Mouse (Mus musculus): Measurements from ENCODE around the gene Mat2a. TPM values are rescaled to one million over a fixed set of nuclear protein-coding genes. Genes with fewer than 3 reads are reported as not detected.

Mat2a gene
- polyA plus RNA-seq, 1 experiment from 2014 or later = 265 TPM

GRCm38 (mm10) chr6:72428036-72428435 is 11.3 kb downstream of the Mat2a start:
- Histone ChIP-seq H3K27me3 (ENCODE audit: control insufficient read depth, insufficient read depth, low read length) (no peaks in the 10 kb centered on the region), H3K9ac (ENCODE audit: low read length) (no peak overlapping the region), H3K27ac (replicated peaks in 1 of 2; ENCODE audit: control insufficient read depth in 1 of 2, insufficient read depth in 1 of 2, low read depth in 2 of 2, low read length in 2 of 2) (no peak overlapping the region), H3K9me3 (ENCODE audit: control insufficient read depth, low read length) (0 out of 2 replicates have a peak, but pooled peaks cover 3% of the 10 kb centered on the region), H3K36me3 (ENCODE audit: control insufficient read depth, insufficient read depth, low read length) (peaks cover 97% of the 10 kb centered on the region), H3K4me2 (ENCODE audit: low read length) (no peak overlapping the region), H3K4me1 (ENCODE audit: control insufficient read depth in 2 of 2, insufficient read depth in 2 of 2, low read length in 2 of 2) (no peaks in the 10 kb centered on the region), H3K4me3 (ENCODE audit: control insufficient read depth in 1 of 2, insufficient read depth in 1 of 2, low read depth in 1 of 2, low read length in 2 of 2) (no peak overlapping the region)
- WGBS = 31% methylated on average over 8 of the region's 8 CpGs
- ATAC-seq (ENCODE audit: insufficient number of reproducible peaks, insufficient read depth, low FRiP score, low read depth) = peak; percentile 33; the same call in 1 of the 2 replicates

GRCm38 (mm10) chr6:72425646-72426045 is 13.7 kb downstream of the Mat2a start:
- Histone ChIP-seq H3K4me2 (ENCODE audit: low read length) (no peak overlapping the region), H3K9me3 (ENCODE audit: control insufficient read depth, low read length) (0 out of 2 replicates have a peak, but pooled peaks cover 3% of the 10 kb centered on the region), H3K27ac (replicated peaks in 1 of 2; ENCODE audit: control insufficient read depth in 1 of 2, insufficient read depth in 1 of 2, low read depth in 2 of 2, low read length in 2 of 2) (no peak overlapping the region), H3K9ac (ENCODE audit: low read length) (no peak overlapping the region), H3K4me1 (ENCODE audit: control insufficient read depth in 2 of 2, insufficient read depth in 2 of 2, low read length in 2 of 2) (no peaks in the 10 kb centered on the region), H3K27me3 (ENCODE audit: control insufficient read depth, insufficient read depth, low read length) (no peaks in the 10 kb centered on the region), H3K36me3 (ENCODE audit: control insufficient read depth, insufficient read depth, low read length) (peaks cover 97% of the 10 kb centered on the region), H3K4me3 (ENCODE audit: control insufficient read depth in 1 of 2, insufficient read depth in 1 of 2, low read depth in 1 of 2, low read length in 2 of 2) (no peak overlapping the region)
- ATAC-seq (ENCODE audit: insufficient number of reproducible peaks, insufficient read depth, low FRiP score, low read depth) = no peak
- WGBS = 91% methylated on average over 11 of the region's 11 CpGs

- Histone ChIP-seq H3K4me1 (ENCODE audit: control insufficient read depth in 2 of 2, insufficient read depth in 2 of 2, low read length in 2 of 2) (peaks cover 0 to under 1% of the 10 kb centered on the region in 2 experiments; a peak in 2 of 4 replicates), H3K9me3 (ENCODE audit: control insufficient read depth, low read length) (0 out of 2 replicates have a peak, but pooled peaks cover 3% of the 10 kb centered on the region), H3K27me3 (ENCODE audit: control insufficient read depth, insufficient read depth, low read length) (no peaks in the 10 kb centered on the region), H3K4me3 (ENCODE audit: control insufficient read depth in 1 of 2, insufficient read depth in 1 of 2, low read depth in 1 of 2, low read length in 2 of 2) (no peak overlapping the region), H3K9ac (ENCODE audit: low read length) (no peak overlapping the region), H3K4me2 (ENCODE audit: low read length) (no peak overlapping the region), H3K36me3 (ENCODE audit: control insufficient read depth, insufficient read depth, low read length) (peaks cover 89% of the 10 kb centered on the region), H3K27ac (replicated peaks in 1 of 2; ENCODE audit: control insufficient read depth in 1 of 2, insufficient read depth in 1 of 2, low read depth in 2 of 2, low read length in 2 of 2) (no peak overlapping the region)
- ATAC-seq (ENCODE audit: insufficient number of reproducible peaks, insufficient read depth, low FRiP score, low read depth) = no peak
- WGBS = 92% methylated on average over 10 of the region's 10 CpGs
These were observed 18.5 kb downstream of the Mat2a start for GRCm38 (mm10) chr6:72420901-72421300.

GRCm38 (mm10) chr6:72419806-72420205 is 19.6 kb downstream of the Mat2a start:
- peaks cover 78% of the 10 kb centered on the region for H3K36me3 ChIP-seq (ENCODE audit: control insufficient read depth, insufficient read depth, low read length)
- H3K9me3 ChIP-seq (ENCODE audit: control insufficient read depth, low read length) = no peaks in the 10 kb centered on the region
- no peak overlapping the region for H3K27ac ChIP-seq (replicated peaks in 1 of 2; ENCODE audit: control insufficient read depth in 1 of 2, insufficient read depth in 1 of 2, low read depth in 2 of 2, low read length in 2 of 2)
- H3K4me1 ChIP-seq (ENCODE audit: control insufficient read depth in 2 of 2, insufficient read depth in 2 of 2, low read length in 2 of 2) = peaks cover 3 to 11% of the 10 kb centered on the region in 2 experiments; a peak in 3 of 4 replicates
- WGBS = 89% methylated on average over 1 of the region's 1 CpGs
- ATAC-seq (ENCODE audit: insufficient number of reproducible peaks, insufficient read depth, low FRiP score, low read depth) = no peak
- H3K9ac ChIP-seq (ENCODE audit: low read length) = no peak overlapping the region
- H3K4me3 ChIP-seq (ENCODE audit: control insufficient read depth in 1 of 2, insufficient read depth in 1 of 2, low read depth in 1 of 2, low read length in 2 of 2) = no peak overlapping the region
- H3K4me2 ChIP-seq (ENCODE audit: low read length) = no peak overlapping the region
- no peaks in the 10 kb centered on the region for H3K27me3 ChIP-seq (ENCODE audit: control insufficient read depth, insufficient read depth, low read length)

GRCm38 (mm10) chr6:72418279-72418678 is 21.1 kb downstream of the Mat2a start:
- H3K27me3 ChIP-seq (ENCODE audit: control insufficient read depth, insufficient read depth, low read length) = no peaks in the 10 kb centered on the region
- no peaks in the 10 kb centered on the region for H3K9me3 ChIP-seq (ENCODE audit: control insufficient read depth, low read length)
- no peak overlapping the region for H3K4me3 ChIP-seq (ENCODE audit: control insufficient read depth in 1 of 2, insufficient read depth in 1 of 2, low read depth in 1 of 2, low read length in 2 of 2)
- H3K9ac ChIP-seq (ENCODE audit: low read length) = no peak overlapping the region
- WGBS = 84% methylated on average over 4 of the region's 4 CpGs
- peaks cover 63% of the 10 kb centered on the region for H3K36me3 ChIP-seq (ENCODE audit: control insufficient read depth, insufficient read depth, low read length)
- no peak for ATAC-seq (ENCODE audit: insufficient number of reproducible peaks, insufficient read depth, low FRiP score, low read depth)
- no peak overlapping the region for H3K27ac ChIP-seq (replicated peaks in 1 of 2; ENCODE audit: control insufficient read depth in 1 of 2, insufficient read depth in 1 of 2, low read depth in 2 of 2, low read length in 2 of 2)
- H3K4me2 ChIP-seq (ENCODE audit: low read length) = no peak overlapping the region
- H3K4me1 ChIP-seq (ENCODE audit: control insufficient read depth in 2 of 2, insufficient read depth in 2 of 2, low read length in 2 of 2) = peaks cover 3 to 15% of the 10 kb centered on the region in 2 experiments; a peak in 3 of 4 replicates

- no peak overlapping the region for H3K27ac ChIP-seq (replicated peaks in 1 of 2; ENCODE audit: control insufficient read depth in 1 of 2, insufficient read depth in 1 of 2, low read depth in 2 of 2, low read length in 2 of 2)
- ATAC-seq (ENCODE audit: insufficient number of reproducible peaks, insufficient read depth, low FRiP score, low read depth) = no peak
- H3K4me1 ChIP-seq (ENCODE audit: control insufficient read depth in 2 of 2, insufficient read depth in 2 of 2, low read length in 2 of 2) = peaks cover 3 to 15% of the 10 kb centered on the region in 2 experiments; a peak in 3 of 4 replicates
- no peak overlapping the region for H3K4me3 ChIP-seq (ENCODE audit: control insufficient read depth in 1 of 2, insufficient read depth in 1 of 2, low read depth in 1 of 2, low read length in 2 of 2)
- 56% methylated on average over 7 of the region's 7 CpGs for WGBS
- H3K27me3 ChIP-seq (ENCODE audit: control insufficient read depth, insufficient read depth, low read length) = no peaks in the 10 kb centered on the region
- 0 out of 2 replicates have a peak overlapping the region, but pooled peaks have one; percentile 39 for H3K9ac ChIP-seq (ENCODE audit: low read length)
- no peak overlapping the region for H3K4me2 ChIP-seq (ENCODE audit: low read length)
- peaks cover 42% of the 10 kb centered on the region for H3K36me3 ChIP-seq (ENCODE audit: control insufficient read depth, insufficient read depth, low read length)
- H3K9me3 ChIP-seq (ENCODE audit: control insufficient read depth, low read length) = no peaks in the 10 kb centered on the region
These were observed 23.2 kb downstream of the Mat2a start for GRCm38 (mm10) chr6:72415964-72416772.

- Histone ChIP-seq H3K27me3 (ENCODE audit: control insufficient read depth, insufficient read depth, low read length) (no peaks in the 10 kb centered on the region), H3K4me1 (ENCODE audit: control insufficient read depth in 2 of 2, insufficient read depth in 2 of 2, low read length in 2 of 2) (peaks cover 3 to 15% of the 10 kb centered on the region in 2 experiments; a peak in 3 of 4 replicates), H3K4me2 (ENCODE audit: low read length) (peak overlapping the region; percentile 83), H3K9me3 (ENCODE audit: control insufficient read depth, low read length) (no peaks in the 10 kb centered on the region), H3K27ac (replicated peaks in 1 of 2; ENCODE audit: control insufficient read depth in 1 of 2, insufficient read depth in 1 of 2, low read depth in 2 of 2, low read length in 2 of 2) (no peak overlapping the region), H3K9ac (ENCODE audit: low read length) (peak overlapping the region; percentile 91; the same call in 1 of the 2 replicates), H3K36me3 (ENCODE audit: control insufficient read depth, insufficient read depth, low read length) (peaks cover 32% of the 10 kb centered on the region), H3K4me3 (ENCODE audit: control insufficient read depth in 1 of 2, insufficient read depth in 1 of 2, low read depth in 1 of 2, low read length in 2 of 2) (peak overlapping the region; percentile 18 to 82; a peak in 2 of 4 replicates)
- ATAC-seq (ENCODE audit: insufficient number of reproducible peaks, insufficient read depth, low FRiP score, low read depth) = no peak
- 80% methylated on average over 5 of the region's 5 CpGs for WGBS
These were observed 24.2 kb downstream of the Mat2a start for GRCm38 (mm10) chr6:72415181-72415580.

Measured in heart, embryonic 14.5 days (tissue).